Comparison of ENCODE assay signal across 26 mouse cellular contexts in the genomic region with DNA sequence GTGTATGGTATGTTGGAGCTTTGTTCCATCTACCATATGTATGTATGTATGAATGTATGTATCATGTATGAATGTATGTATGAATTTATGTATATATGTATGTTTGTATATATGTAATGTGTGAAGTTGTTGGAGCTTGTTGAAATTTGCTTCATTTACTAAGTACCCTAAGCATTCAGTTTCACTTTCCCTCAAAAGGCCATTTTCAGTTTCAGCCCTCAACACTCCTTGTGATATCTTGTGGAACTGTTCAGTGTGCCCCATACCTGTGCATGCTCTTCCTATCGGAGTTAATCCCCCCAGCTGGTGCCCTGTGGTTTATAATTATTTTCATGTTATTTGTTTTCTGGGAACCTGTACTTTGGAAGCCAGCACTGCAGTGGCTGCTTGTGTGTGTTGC. TPM values are rescaled to one million over a fixed set of nuclear protein-coding genes. Genes with fewer than 3 reads are reported as not detected.
"Had no signal": no experiment of that assay in that cellular context is flagged by ENCODE, and none has a peak within 500 bp of the region (broad histone marks: within the 10 kb centered on the region; RNA-seq: fewer than 3 reads in every experiment).

No protein-coding gene starts in this region.

- H3K4me3 ChIP-seq: intestine, embryonic 15.5 days; layer of hippocampus, adult 2 months; liver, embryonic 15.5 days; lung, embryonic 15.5 days; megakaryocyte, embryonic 14.5 days; midbrain, embryonic 10.5 days; midbrain, embryonic 13.5 days; neural tube, embryonic 12.5 days; neural tube, embryonic 15.5 days had no signal

- H3K9me3 ChIP-seq: intestine, embryonic 15.5 days; liver, embryonic 15.5 days; lung, embryonic 15.5 days; megakaryocyte, embryonic 14.5 days; midbrain, embryonic 10.5 days; midbrain, embryonic 13.5 days; neural tube, embryonic 12.5 days; neural tube, embryonic 15.5 days had no signal

- H3K27me3 ChIP-seq: intestine, embryonic 15.5 days; liver, embryonic 15.5 days; lung, embryonic 15.5 days; megakaryocyte, embryonic 14.5 days; midbrain, embryonic 13.5 days; neural tube, embryonic 12.5 days; neural tube, embryonic 15.5 days had no signal

- DNase-seq: kidney, adult 11 months; kidney, adult 8-10 months; kidney, postnatal 25 days; layer of hippocampus, adult 9-11 months; lung, adult 18-20 months; lung, postnatal 10 days; lung, postnatal 36 days; right cerebral cortex, adult 18-20 months; right cerebral cortex, postnatal 14 days; thymus, postnatal 25 days had no signal

- H3K4me2 ChIP-seq: intestine, embryonic 15.5 days; liver, embryonic 11.5 days; liver, embryonic 15.5 days; lung, embryonic 15.5 days; midbrain, embryonic 13.5 days; neural tube, embryonic 12.5 days; neural tube, embryonic 15.5 days had no signal

- H3K36me3 ChIP-seq: intestine, embryonic 15.5 days; liver, embryonic 15.5 days; lung, embryonic 15.5 days; midbrain, embryonic 10.5 days; midbrain, embryonic 13.5 days; neural tube, embryonic 12.5 days; neural tube, embryonic 15.5 days had no signal

- H3K27ac ChIP-seq: intestine, embryonic 15.5 days; layer of hippocampus, adult 2 months; liver, embryonic 15.5 days; lung, embryonic 15.5 days; midbrain, embryonic 10.5 days; midbrain, embryonic 13.5 days; neural tube, embryonic 12.5 days; neural tube, embryonic 15.5 days; stomach, postnatal 0 days had no signal

- ATAC-seq: intestine, embryonic 15.5 days; midbrain, embryonic 13.5 days; midbrain, embryonic 16.5 days had no signal

- H3K4me1 ChIP-seq: intestine, embryonic 15.5 days; liver, embryonic 15.5 days; lung, embryonic 15.5 days; megakaryocyte, embryonic 14.5 days; midbrain, embryonic 10.5 days; midbrain, embryonic 13.5 days; neural tube, embryonic 12.5 days; neural tube, embryonic 15.5 days had no signal

- H3K9ac ChIP-seq: intestine, embryonic 15.5 days; liver, embryonic 15.5 days; lung, embryonic 15.5 days; midbrain, embryonic 13.5 days; neural tube, embryonic 12.5 days; neural tube, embryonic 15.5 days had no signal

RNA-seq across cellular contexts. Expression of a gene that starts 4.0 kb away (rescaled TPM):
- total RNA-seq: layer of hippocampus, adult 2 months; layer of hippocampus, postnatal 25 days had no signal
- polyA plus RNA-seq: limb, embryonic 11.5 days; midbrain, embryonic 10.5 days; midbrain, embryonic 13.5 days had no signal

RNA-seq across cellular contexts. Expression of a gene that starts 34.8 kb away (rescaled TPM):
- total RNA-seq: layer of hippocampus, adult 2 months; layer of hippocampus, postnatal 25 days; left cerebral cortex, adult 18-20 months; left cerebral cortex, postnatal 36 days had no signal
- polyA plus RNA-seq: limb, embryonic 11.5 days; liver, embryonic 11.5 days; midbrain, embryonic 10.5 days; midbrain, embryonic 13.5 days; midbrain, embryonic 16.5 days; neural tube, embryonic 12.5 days; neural tube, embryonic 15.5 days had no signal
